Mouse (Mus musculus): ENCODE data around the gene Ptges.
"Not testable (repeated sequence)": the region's sequence is repeated elsewhere in the genome, so short reads cannot be mapped to it uniquely, and the experiment has no call there.

Gene Ptges

GRCm38 (mm10) chr2:30929483-30930045 lies at the start of gene Ptges:
Ptges (minus strand) TSS chr2:30929863.
- DNase-seq (ENCODE audit: low read depth) = peak; percentile 86

GRCm38 (mm10) chr2:30967352-30968327 lies 38.0 kb upstream of the Ptges start, which contains the start of gene Tor1a:
Tor1a (minus strand) TSS chr2:30967933.
- peak; percentile 93 for DNase-seq (ENCODE audit: low read depth)

- peak; percentile 14 for DNase-seq (ENCODE audit: low read depth)
Observed at GRCm38 (mm10) chr2:30966826-30967225, 37.2 kb upstream of the Ptges start.

GRCm38 (mm10) chr2:30965627-30966026 lies 36.0 kb upstream of the Ptges start:
- DNase-seq (ENCODE audit: low read depth) = no peak

- DNase-seq (ENCODE audit: low read depth) = no peak
Observed at GRCm38 (mm10) chr2:30962570-30963254, 33.0 kb upstream of the Ptges start.

- no peak for DNase-seq (ENCODE audit: low read depth)
Observed at GRCm38 (mm10) chr2:30959856-30960255, 30.2 kb upstream of the Ptges start.

- DNase-seq (ENCODE audit: low read depth) = no peak
Observed at GRCm38 (mm10) chr2:30958726-30959125, 29.1 kb upstream of the Ptges start.

GRCm38 (mm10) chr2:30957511-30957910 lies 27.8 kb upstream of the Ptges start:
- no peak for DNase-seq (ENCODE audit: low read depth)

GRCm38 (mm10) chr2:30954797-30955196 lies 25.1 kb upstream of the Ptges start:
- DNase-seq (ENCODE audit: low read depth) = peak; percentile 36

GRCm38 (mm10) chr2:30952824-30953490 lies 23.3 kb upstream of the Ptges start, which contains the start of gene Tor1b:
Tor1b (plus strand) TSS chr2:30952959.
- DNase-seq (ENCODE audit: low read depth) = peak; percentile 88

- DNase-seq (ENCODE audit: low read depth) = no peak
Observed at GRCm38 (mm10) chr2:30952457-30952823, 22.8 kb upstream of the Ptges start.

GRCm38 (mm10) chr2:30942603-30943011 lies 12.9 kb upstream of the Ptges start:
- DNase-seq (ENCODE audit: low read depth) = peak; percentile 87

- peak; percentile 35 for DNase-seq (ENCODE audit: low read depth)
Observed at GRCm38 (mm10) chr2:30942116-30942515, 12.5 kb upstream of the Ptges start.

- no peak for DNase-seq (ENCODE audit: low read depth)
Observed at GRCm38 (mm10) chr2:30941586-30941985, 11.9 kb upstream of the Ptges start.

- DNase-seq (ENCODE audit: low read depth) = peak; percentile 45
Observed at GRCm38 (mm10) chr2:30938574-30938991, 8.9 kb upstream of the Ptges start.

GRCm38 (mm10) chr2:30937731-30938130 lies 8.1 kb upstream of the Ptges start:
- no peak for DNase-seq (ENCODE audit: low read depth)

GRCm38 (mm10) chr2:30936808-30937207 lies 7.1 kb upstream of the Ptges start:
- no peak for DNase-seq (ENCODE audit: low read depth)

- peak; percentile 90 for DNase-seq (ENCODE audit: low read depth)
Observed at GRCm38 (mm10) chr2:30933917-30934450, 4.3 kb upstream of the Ptges start.

- DNase-seq (ENCODE audit: low read depth) = no peak
Observed at GRCm38 (mm10) chr2:30933032-30933431, 3.4 kb upstream of the Ptges start.

- DNase-seq (ENCODE audit: low read depth) = no peak
Observed at GRCm38 (mm10) chr2:30931922-30932321, 2.3 kb upstream of the Ptges start.

GRCm38 (mm10) chr2:30930846-30931245 lies 1.2 kb upstream of the Ptges start:
- DNase-seq (ENCODE audit: low read depth) = not testable (repeated sequence)

Measured in NIH3T3 (cell line).